Mouse (Mus musculus) lung, adult 2 months (tissue): Measurements from ENCODE around the gene Fbf1.

Experiments
- CTCF ChIP-seq: fragments of 200-500 bp; IDR thresholded peaks from 2 replicates; pipeline ENCODE4 v1.5.1; 2011; ENCODE audit warnings: mild to moderate bottlenecking, low read length, control low read depth; ENCODE audit not compliant: insufficient read depth
- POLR2A ChIP-seq: fragments of 200-500 bp; IDR thresholded peaks from 2 replicates; pipeline ENCODE4 v1.6.1; 2011; ENCODE audit warnings: low read depth, mild to moderate bottlenecking, control low read depth, low read length, borderline replicate concordance; ENCODE audit errors: extremely low read depth

- TF ChIP-seq CTCF = no peak
- TF ChIP-seq POLR2A = no peak
Measured at GRCm38 (mm10) chr11:116099462-116099861, 68.5 kb downstream of the Fbf1 start.
